Mouse (Mus musculus) kidney, embryonic 16.5 days (tissue): ENCODE data around the gene Gm20736. TPM values are rescaled to one million over a fixed set of nuclear protein-coding genes. Genes with fewer than 3 reads are reported as not detected.
"Not testable (repeated sequence)": the region's sequence is repeated elsewhere in the genome, so short reads cannot be mapped to it uniquely, and the experiment has no call there.

Source experiments
- ATAC-seq: fragments of 200-750 bp; cut with Nextera tagmentation; 2 replicates; pipeline ENCODE4 v1.8.0; 2017; ENCODE audit warnings: moderate TSS enrichment; ENCODE audit not compliant: low FRiP score, low TSS enrichment
- H3K27ac ChIP-seq: fragments of 300-500 bp; sonication (generic); 2 replicates; pipeline ENCODE4 v1.5.1; 2014; ENCODE audit warnings: low read length
- H3K27me3 ChIP-seq: fragments of 300-500 bp; sonication (generic); 2 replicates; pipeline ENCODE4 v1.6.1; 2014; ENCODE audit warnings: low read length, control low read depth, mixed read lengths; ENCODE audit not compliant: insufficient read depth
- H3K36me3 ChIP-seq: fragments of 300-500 bp; sonication (generic); 2 replicates; pipeline ENCODE4 v1.6.1; 2014; ENCODE audit warnings: low read length, control low read depth, mixed read lengths; ENCODE audit not compliant: insufficient read depth
- H3K4me1 ChIP-seq: fragments of 300-500 bp; sonication (generic); 2 replicates; pipeline ENCODE4 v1.6.1; 2014; ENCODE audit warnings: low read length, control low read depth, mixed read lengths; ENCODE audit not compliant: insufficient read depth
- H3K4me2 ChIP-seq: fragments of 300-500 bp; sonication (generic); replicated peaks from 2 replicates; pipeline ENCODE4 v1.6.1; 2014; ENCODE audit warnings: low read depth, low read length
- H3K4me3 ChIP-seq: fragments of 300-500 bp; sonication (generic); 2 replicates; pipeline ENCODE4 v1.5.1; 2014; ENCODE audit warnings: mild to moderate bottlenecking, low read length
- H3K9ac ChIP-seq: fragments of 300-500 bp; sonication (generic); replicated peaks from 2 replicates; pipeline ENCODE4 v1.6.1; 2014; ENCODE audit warnings: low read length
- H3K9me3 ChIP-seq: fragments of 300-500 bp; sonication (generic); 2 replicates; pipeline ENCODE4 v1.6.1; 2016; ENCODE audit warnings: low read length, control low read depth
- WGBS: fragments of 180-500 bp; shearing (Covaris S2); extraction: QIAGEN DNeasy Blood & Tissue Kit; methylation state at CpG from one replicate; pipeline ENCODE4 v1.1.7; 2014; 5-methylcytosine and 5-hydroxymethylcytosine counted together
- polyA plus RNA-seq: library from polyadenylated mRNA; unstranded; fragments of >200 nt; fragmentation: Nextera tagmentation; extraction: Ambion mirVana; gene quantifications from 2 replicates; pipeline ENCODE4 v1.2.1, GENCODE M21; 2015

The Gm20736 gene
- not detected in 2 replicates for polyA plus RNA-seq

DNA sequence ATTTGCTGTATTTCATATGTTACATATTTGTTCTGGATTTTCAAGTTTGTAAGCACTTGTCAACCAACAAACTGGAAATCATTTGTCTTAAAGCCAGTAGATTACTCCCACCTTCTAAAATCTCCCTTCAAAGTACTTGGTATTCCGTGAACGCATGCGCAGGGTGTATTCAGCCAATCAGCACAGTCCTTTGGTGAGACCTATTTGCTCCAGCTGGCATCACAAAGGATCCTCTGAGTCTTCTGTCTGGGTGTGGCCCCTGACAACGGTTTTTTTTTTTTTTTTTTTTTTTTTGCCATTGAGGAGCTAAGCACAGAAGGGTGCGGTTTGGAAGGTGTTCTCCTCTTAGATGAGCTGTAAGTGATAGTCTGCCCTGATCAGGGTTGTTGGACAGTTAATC, at the start of gene Gm20736:
Gene Gm20736, plus strand, starts transcription at position 301 of the 400 bp plus-strand sequence.
- H3K4me2 ChIP-seq, H3K9me3 ChIP-seq, H3K4me3 ChIP-seq, H3K9ac ChIP-seq, H3K27me3 ChIP-seq, H3K27ac ChIP-seq, H3K36me3 ChIP-seq, ATAC-seq, H3K4me1 ChIP-seq: not testable (repeated sequence)
- no CpG with 5 or more reads among the region's 5 CpGs for WGBS

Other genes with a start within 250 kb of the Gm20736 start
- not detected in 2 replicates for gene Gm20924, start 170.2 kb upstream of the Gm20736 start, polyA plus RNA-seq